Mouse (Mus musculus) testis, adult 2 months (tissue): ENCODE data around the gene Capn7.

ENCODE experiments used
- CTCF ChIP-seq: fragments of 200-500 bp; IDR thresholded peaks from 2 replicates; pipeline ENCODE4 v1.5.1; 2012; ENCODE audit warnings: low read depth, mild to moderate bottlenecking, inconsistent platforms, low read length, moderate library complexity; ENCODE audit not compliant: control insufficient read depth, insufficient read depth, insufficient replicate concordance
- POLR2A ChIP-seq: fragments of 200-500 bp; IDR thresholded peaks from 2 replicates; pipeline ENCODE4 v1.6.1; 2012; ENCODE audit warnings: low read depth, mild to moderate bottlenecking, inconsistent platforms, low read length, moderate library complexity; ENCODE audit not compliant: control insufficient read depth

- peak; percentile 60; the same call in 1 of the 2 replicates for TF ChIP-seq CTCF
- TF ChIP-seq POLR2A: no peak
These were observed 49.7 kb downstream of the Capn7 start for GRCm38 (mm10) chr14:31385977-31386697.
